Mouse (Mus musculus): ENCODE measurements around the gene Plcl2.

DNA sequence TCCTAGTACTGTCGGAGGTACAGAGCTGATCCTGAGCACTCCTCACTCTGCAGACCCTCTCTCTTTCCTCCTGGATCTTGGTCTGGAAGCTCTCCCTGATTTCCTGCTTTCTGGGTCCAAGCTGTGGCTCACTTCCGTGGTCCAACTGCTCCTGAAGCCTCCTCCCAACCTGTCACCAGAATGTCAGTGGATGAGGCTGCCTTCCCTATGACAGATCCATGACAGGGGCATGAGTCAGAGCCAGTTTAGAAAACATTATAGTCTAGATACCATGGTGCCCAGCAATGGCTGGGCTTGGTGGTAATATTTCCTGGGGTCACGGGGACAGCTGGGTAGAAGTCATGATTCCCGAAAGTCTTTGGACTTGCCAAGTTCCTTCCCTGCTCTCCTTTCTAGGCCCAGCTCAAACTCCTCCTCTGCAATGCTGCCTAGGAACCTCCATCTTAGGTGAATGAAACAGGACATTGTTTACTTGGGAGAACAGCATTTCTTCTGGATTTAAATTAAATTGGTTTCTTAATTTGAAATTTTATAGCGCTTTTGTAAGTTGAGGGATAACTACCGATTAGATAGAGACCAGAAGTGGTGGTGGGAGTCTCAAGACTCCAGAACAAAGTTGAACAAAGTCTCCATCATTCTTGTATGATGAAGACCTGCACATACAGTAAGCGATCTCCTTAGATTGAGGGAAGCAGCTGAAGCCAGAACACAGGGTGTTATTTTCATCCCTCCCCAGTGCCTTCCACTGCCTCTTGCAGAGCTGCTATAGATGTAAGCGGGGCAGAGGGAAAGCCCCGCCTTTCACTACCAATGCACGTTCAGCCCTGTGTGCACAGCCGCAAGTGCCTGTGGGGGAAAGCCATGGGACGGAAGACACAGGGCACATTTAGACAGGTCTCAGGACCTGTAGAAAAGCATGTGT is 170.7 kb downstream of the Plcl2 start:
- no peak for TF ChIP-seq CTCF (IDR thresholded peaks at IDR 0.05; ENCODE audit: extremely low read depth, insufficient read length, insufficient replicate concordance, low read depth, low read length)
- TF ChIP-seq POLR2A (IDR thresholded peaks at IDR 0.05; ENCODE audit: low read depth, low read length), result no peak

Measured in small intestine, adult 2 months (tissue).